Mouse (Mus musculus): Measurements from ENCODE around the gene Coil. TPM values are rescaled to one million over a fixed set of nuclear protein-coding genes. Genes with fewer than 3 reads are reported as not detected.

Coil gene
- polyA plus RNA-seq (2012): 10.5 and 10.9 TPM in 2 replicates

GRCm38 (mm10) chr11:88970202-88970732, at the start of gene Coil:
Gene Coil (plus strand): TSS chr11:88970252.

GRCm38 (mm10) chr11:88955217-88955969, 14.7 kb upstream of the Coil start, which contains the start of gene Scpep1:
Gene Scpep1 (minus strand): TSS chr11:88955465.

GRCm38 (mm10) chr11:88966881-88967361, 3.1 kb upstream of the Coil start, which contains the start of gene Elobl:
Gene Elobl (minus strand): TSS chr11:88966931.

GRCm38 (mm10) chr11:88998974-88999722, 29.1 kb downstream of the Coil start, which contains the start of gene Trim25:
Gene Trim25 (plus strand): TSS chr11:88999376.

Other genes with a start within 250 kb of the Coil start
- 12.8 and 14.0 TPM in 2 replicates for gene Akap1, start 105.7 kb upstream of the Coil start, polyA plus RNA-seq (2012)
- gene Scpep1, start 14.8 kb upstream of the Coil start, polyA plus RNA-seq (2012): 4.1 and 5.5 TPM in 2 replicates
- gene Elobl, start 3.3 kb upstream of the Coil start, polyA plus RNA-seq (2012): not detected in 2 replicates
- gene Trim25, start 29.1 kb downstream of the Coil start, polyA plus RNA-seq (2012): 40.3 and 40.5 TPM in 2 replicates
- 2.6 and 3.5 TPM in 2 replicates for gene Dgke, start 96.6 kb downstream of the Coil start, polyA plus RNA-seq (2012)
- gene Gm525, start 103.6 kb downstream of the Coil start, polyA plus RNA-seq (2012): 0.14 TPM in 1 of 2 replicates, not detected in the other